Mouse (Mus musculus): ENCODE results near the gene Prok2. TPM values are rescaled to one million over a fixed set of nuclear protein-coding genes. Genes with fewer than 3 reads are reported as not detected.

The Prok2 gene
- polyA plus RNA-seq, 1 experiment from 2014 or later = 0.12 TPM

- Histone ChIP-seq H3K9me3 (ENCODE audit: low read depth, low read length) (no peaks in the 10 kb centered on the region), H3K9ac (no peak overlapping the region), H3K4me2 (no peak overlapping the region), H3K4me1 (ENCODE audit: insufficient read depth) (no peaks in the 10 kb centered on the region), H3K36me3 (ENCODE audit: insufficient read depth) (no peaks in the 10 kb centered on the region), H3K27me3 (ENCODE audit: insufficient read depth, low read length) (peaks cover 28% of the 10 kb centered on the region), H3K4me3 (ENCODE audit: low read depth, low read length) (no peak overlapping the region), H3K27ac (ENCODE audit: low read depth) (no peak overlapping the region)
- no peak for TF ChIP-seq CTCF (IDR thresholded peaks at IDR 0.05; ENCODE audit: low read depth)
- ATAC-seq (ENCODE audit: insufficient read depth) (no peak), DNase-seq (no peak)
- WGBS = 83% methylated on average over 9 of the region's 9 CpGs
Measured at GRCm38 (mm10) chr6:99722390-99722789, 3.8 kb downstream of the Prok2 start.

- Histone ChIP-seq H3K9me3 (ENCODE audit: low read depth, low read length) (no peaks in the 10 kb centered on the region), H3K36me3 (ENCODE audit: insufficient read depth) (no peaks in the 10 kb centered on the region), H3K27ac (ENCODE audit: low read depth) (no peak overlapping the region), H3K27me3 (ENCODE audit: insufficient read depth, low read length) (peaks cover 14% of the 10 kb centered on the region), H3K4me2 (no peak overlapping the region), H3K9ac (no peak overlapping the region), H3K4me1 (ENCODE audit: insufficient read depth) (no peaks in the 10 kb centered on the region), H3K4me3 (ENCODE audit: low read depth, low read length) (no peak overlapping the region)
- no peak for ATAC-seq (ENCODE audit: insufficient read depth)
- no peak for DNase-seq
- no peak for TF ChIP-seq CTCF (IDR thresholded peaks at IDR 0.05; ENCODE audit: low read depth)
- 69% methylated on average over 9 of the region's 9 CpGs for WGBS
Measured at GRCm38 (mm10) chr6:99721032-99721431, 5.2 kb downstream of the Prok2 start.

GRCm38 (mm10) chr6:99715913-99716312, 10.3 kb downstream of the Prok2 start:
- H3K4me1 ChIP-seq (ENCODE audit: insufficient read depth) = no peaks in the 10 kb centered on the region
- DNase-seq (no peak), ATAC-seq (ENCODE audit: insufficient read depth) (no peak)
- H3K36me3 ChIP-seq (ENCODE audit: insufficient read depth) = no peaks in the 10 kb centered on the region
- no peak overlapping the region for H3K4me2 ChIP-seq
- no peak overlapping the region for H3K27ac ChIP-seq (ENCODE audit: low read depth)
- no peaks in the 10 kb centered on the region for H3K9me3 ChIP-seq (ENCODE audit: low read depth, low read length)
- no peak overlapping the region for H3K4me3 ChIP-seq (ENCODE audit: low read depth, low read length)
- H3K9ac ChIP-seq = no peak overlapping the region
- 57% methylated on average over 6 of the region's 6 CpGs for WGBS
- H3K27me3 ChIP-seq (ENCODE audit: insufficient read depth, low read length) = no peaks in the 10 kb centered on the region
- TF ChIP-seq CTCF (IDR thresholded peaks at IDR 0.05; ENCODE audit: low read depth) = no peak

- Histone ChIP-seq H3K4me1 (ENCODE audit: insufficient read depth) (no peaks in the 10 kb centered on the region), H3K4me2 (no peak overlapping the region), H3K27ac (ENCODE audit: low read depth) (no peak overlapping the region), H3K9me3 (ENCODE audit: low read depth, low read length) (no peaks in the 10 kb centered on the region), H3K27me3 (ENCODE audit: insufficient read depth, low read length) (no peaks in the 10 kb centered on the region), H3K9ac (no peak overlapping the region), H3K4me3 (ENCODE audit: low read depth, low read length) (no peak overlapping the region), H3K36me3 (ENCODE audit: insufficient read depth) (no peaks in the 10 kb centered on the region)
- 48% methylated on average over 6 of the region's 6 CpGs for WGBS
- no peak for TF ChIP-seq CTCF (IDR thresholded peaks at IDR 0.05; ENCODE audit: low read depth)
- DNase-seq (no peak), ATAC-seq (ENCODE audit: insufficient read depth) (no peak)
Measured at GRCm38 (mm10) chr6:99715191-99715590, 11.0 kb downstream of the Prok2 start.

- no peaks in the 10 kb centered on the region for H3K36me3 ChIP-seq (ENCODE audit: insufficient read depth)
- H3K9ac ChIP-seq = no peak overlapping the region
- TF ChIP-seq CTCF (IDR thresholded peaks at IDR 0.05; ENCODE audit: low read depth) = no peak
- no peaks in the 10 kb centered on the region for H3K9me3 ChIP-seq (ENCODE audit: low read depth, low read length)
- DNase-seq = no peak
- H3K4me1 ChIP-seq (ENCODE audit: insufficient read depth) = no peaks in the 10 kb centered on the region
- H3K4me2 ChIP-seq = no peak overlapping the region
- ATAC-seq (ENCODE audit: insufficient read depth) = no peak
- H3K4me3 ChIP-seq (ENCODE audit: low read depth, low read length) = no peak overlapping the region
- 78% methylated on average over 5 of the region's 5 CpGs for WGBS
- no peak overlapping the region for H3K27ac ChIP-seq (ENCODE audit: low read depth)
- no peaks in the 10 kb centered on the region for H3K27me3 ChIP-seq (ENCODE audit: insufficient read depth, low read length)
Measured at GRCm38 (mm10) chr6:99713256-99713655, 12.9 kb downstream of the Prok2 start.

GRCm38 (mm10) chr6:99711576-99712101, 14.6 kb downstream of the Prok2 start:
- no peaks in the 10 kb centered on the region for H3K27me3 ChIP-seq (ENCODE audit: insufficient read depth, low read length)
- no peaks in the 10 kb centered on the region for H3K9me3 ChIP-seq (ENCODE audit: low read depth, low read length)
- WGBS = 64% methylated on average over 11 of the region's 11 CpGs

GRCm38 (mm10) chr6:99700484-99700883, 25.7 kb downstream of the Prok2 start:
- no peaks in the 10 kb centered on the region for H3K27me3 ChIP-seq (ENCODE audit: insufficient read depth, low read length)
- no peak overlapping the region for H3K9ac ChIP-seq
- no peak for ATAC-seq (ENCODE audit: insufficient read depth)
- no peak overlapping the region for H3K4me3 ChIP-seq (ENCODE audit: low read depth, low read length)
- WGBS = 66% methylated on average over 3 of the region's 3 CpGs
- H3K9me3 ChIP-seq (ENCODE audit: low read depth, low read length) = no peaks in the 10 kb centered on the region
- no peak overlapping the region for H3K27ac ChIP-seq (ENCODE audit: low read depth)
- H3K4me2 ChIP-seq = no peak overlapping the region
- H3K4me1 ChIP-seq (ENCODE audit: insufficient read depth) = no peaks in the 10 kb centered on the region
- H3K36me3 ChIP-seq (ENCODE audit: insufficient read depth) = no peaks in the 10 kb centered on the region
- TF ChIP-seq CTCF (IDR thresholded peaks at IDR 0.05; ENCODE audit: low read depth) = no peak
- no peak for DNase-seq

More at GRCm38 (mm10) chr6:99711576-99712101, 14.6 kb downstream of the Prok2 start:
- Histone ChIP-seq H3K4me1 (ENCODE audit: insufficient read depth) (no peaks in the 10 kb centered on the region), H3K27ac (ENCODE audit: low read depth) (no peak overlapping the region), H3K4me3 (ENCODE audit: low read depth, low read length) (no peak overlapping the region), H3K9ac (no peak overlapping the region), H3K4me2 (no peak overlapping the region), H3K36me3 (ENCODE audit: insufficient read depth) (no peaks in the 10 kb centered on the region)
- DNase-seq (no peak), ATAC-seq (ENCODE audit: insufficient read depth) (no peak)
- TF ChIP-seq CTCF (IDR thresholded peaks at IDR 0.05; ENCODE audit: low read depth) = no peak

Data from lung, embryonic 14.5 days (tissue).